Comparison of ENCODE assay signal across 10 mouse cellular contexts in genomic region chr2:36008071-36008470, GRCm38 (mm10). TPM values are rescaled to one million over a fixed set of nuclear protein-coding genes. Genes with fewer than 3 reads are reported as not detected.
A peak's percentile ranks its signal among the peaks of the same experiment; 100 is the strongest.
DNase-seq lines count a peak whose midpoint lies in the region; TF ChIP-seq lines count a peak whose summit lies in the region.
"Had no signal": no experiment of that assay in that cellular context is flagged by ENCODE, and none has a peak within 500 bp of the region (broad histone marks: within the 10 kb centered on the region; RNA-seq: fewer than 3 reads in every experiment).

No protein-coding gene starts in this region.

- intact Hi-C loops in heart, postnatal 10 days (cut with DNase I): loop anchor here (1.0 to 10.0 kb wide), 2 partner anchors 24 to 1327 kb away; no protein-coding TSS in a partner anchor

- DNase-seq in heart, postnatal 10 days: peak; percentile 64 to 82
- no peak for DNase-seq in heart, embryonic 10.5 days (ENCODE audit: low spot score)
- peak in 1 of 2 experiments; percentile 24 for DNase-seq in spleen, adult 2 months (ENCODE audit: low read depth in 1 of 2, low spot score in 2 of 2)
- DNase-seq in spleen, postnatal 14 days (ENCODE audit: low spot score in 2 of 2): no peak
- peak; percentile 72 for DNase-seq in forelimb bud, embryonic 11.5 days (ENCODE audit: low read depth, low spot score)
- peak; percentile 73 for DNase-seq in lung, postnatal 36 days
- DNase-seq in Muller cell, postnatal 12 days (ENCODE audit: inconsistent ontology term): no peak
- DNase-seq: liver, embryonic 13.5 days had no signal

- 33% methylated on average over 1 of the region's 1 CpGs for WGBS in heart, embryonic 10.5 days
- 11% methylated on average over 1 of the region's 1 CpGs for WGBS in spleen, adult 2 months

- no peaks in the 10 kb centered on the region for H3K9me3 ChIP-seq in heart, embryonic 10.5 days
- H3K9me3 ChIP-seq: embryonic facial prominence, embryonic 15.5 days; liver, embryonic 13.5 days had no signal

- no peaks in the 10 kb centered on the region for H3K36me3 ChIP-seq in heart, embryonic 10.5 days
- H3K36me3 ChIP-seq in spleen, adult 2 months (ENCODE audit: control insufficient read depth, insufficient read depth, low read length): no peaks in the 10 kb centered on the region
- H3K36me3 ChIP-seq: embryonic facial prominence, embryonic 15.5 days; liver, embryonic 13.5 days had no signal

- no peak overlapping the region for H3K4me3 ChIP-seq in heart, embryonic 10.5 days
- H3K4me3 ChIP-seq in spleen, adult 2 months (ENCODE audit: extremely low read depth, insufficient read depth, insufficient read length): no peak overlapping the region
- no peak overlapping the region for H3K4me3 ChIP-seq in bone marrow macrophage, adult 2 months (ENCODE audit: insufficient read depth, low read length)
- H3K4me3 ChIP-seq: embryonic facial prominence, embryonic 15.5 days; liver, embryonic 13.5 days had no signal

- H3K27me3 ChIP-seq in heart, embryonic 10.5 days (ENCODE audit: insufficient read depth, poor library complexity, severe bottlenecking): peaks cover 84% of the 10 kb centered on the region
- peaks cover 8% of the 10 kb centered on the region for H3K27me3 ChIP-seq in spleen, adult 2 months (ENCODE audit: control insufficient read depth, insufficient read depth, low read length)
- H3K27me3 ChIP-seq: embryonic facial prominence, embryonic 15.5 days had no signal

- no peak for TF ChIP-seq POLR2A in spleen, adult 2 months (IDR thresholded peaks at IDR 0.05; ENCODE audit: low read depth, low read length)
- no peak for TF ChIP-seq POLR2A in bone marrow macrophage, adult 2 months (IDR thresholded peaks at IDR 0.05; ENCODE audit: borderline replicate concordance, low read depth, low read length)

- peaks cover 27% of the 10 kb centered on the region for H3K4me1 ChIP-seq in heart, embryonic 10.5 days
- H3K4me1 ChIP-seq in spleen, adult 2 months (ENCODE audit: control insufficient read depth, insufficient read depth, insufficient read length): no peaks in the 10 kb centered on the region
- H3K4me1 ChIP-seq in bone marrow macrophage, adult 2 months (ENCODE audit: control insufficient read depth, insufficient read depth, low read length): no peaks in the 10 kb centered on the region

- H3K27ac ChIP-seq in heart, embryonic 10.5 days: no peak overlapping the region
- no peak overlapping the region for H3K27ac ChIP-seq in spleen, adult 2 months (ENCODE audit: insufficient read depth, low read length)
- H3K27ac ChIP-seq in bone marrow macrophage, adult 2 months (ENCODE audit: insufficient read depth, low read depth, low read length): no peak overlapping the region
- H3K27ac ChIP-seq: embryonic facial prominence, embryonic 15.5 days; liver, embryonic 13.5 days had no signal

- peak; percentile 62; the same call in 1 of the 2 replicates for TF ChIP-seq CTCF in spleen, adult 2 months (IDR thresholded peaks at IDR 0.05; ENCODE audit: extremely low read depth, insufficient read depth, insufficient read length, insufficient replicate concordance)
- TF ChIP-seq CTCF in bone marrow macrophage, adult 2 months (IDR thresholded peaks at IDR 0.05; ENCODE audit: low read depth, low read length): peak; percentile 29; the same call in 1 of the 2 replicates

RNA-seq across cellular contexts. Expression of gene Ttll11, which starts 28.4 kb away (rescaled TPM):
- total RNA-seq in heart, postnatal 10 days (2021): 1 to 10 TPM; 1.8 to 2.5 TPM
- polyA plus RNA-seq in heart, embryonic 10.5 days (2016; fragmentation: Nextera tagmentation; extraction: Ambion mirVana): 0.42 and 0.85 TPM in 2 replicates
- 1.3 and 2.0 TPM in 2 replicates for polyA plus RNA-seq in spleen, adult 2 months (2012; rRNA removed)
- polyA plus RNA-seq in bone marrow macrophage, adult 2 months (2012; ENCODE audit: insufficient read depth, insufficient read length, missing spikeins): not detected in 2 replicates

RNA-seq across cellular contexts. Expression of gene Ndufa8, which starts 41.1 kb away (rescaled TPM):
- total RNA-seq in heart, postnatal 10 days (2021): 100 to 1,000 TPM; 550 to 581 TPM
- polyA plus RNA-seq in heart, embryonic 10.5 days (2016; fragmentation: Nextera tagmentation; extraction: Ambion mirVana): 329 and 373 TPM in 2 replicates
- polyA plus RNA-seq in spleen, adult 2 months (2012; rRNA removed): 25.9 and 28.5 TPM in 2 replicates
- polyA plus RNA-seq in bone marrow macrophage, adult 2 months (2012; ENCODE audit: insufficient read depth, insufficient read length, missing spikeins): 86.4 and 92.4 TPM in 2 replicates

RNA-seq across cellular contexts. Expression of gene Morn5, which starts 41.2 kb away (rescaled TPM):
- total RNA-seq in heart, postnatal 10 days (2021): not detected
- polyA plus RNA-seq in heart, embryonic 10.5 days (2016; fragmentation: Nextera tagmentation; extraction: Ambion mirVana): not detected in 2 replicates
- polyA plus RNA-seq in spleen, adult 2 months (2012; rRNA removed): not detected in 2 replicates
- not detected in 2 replicates for polyA plus RNA-seq in bone marrow macrophage, adult 2 months (2012; ENCODE audit: insufficient read depth, insufficient read length, missing spikeins)
- polyA plus RNA-seq: liver, embryonic 13.5 days had no signal

Comparison
In these comparisons a context has a peak if more than half of its experiments do, and no peak if none do; other contexts are left out.
1. DNase-seq: peak in heart, postnatal 10 days (2 of 2), forelimb bud, embryonic 11.5 days (single experiment) and lung, postnatal 36 days (single experiment); none in heart, embryonic 10.5 days (single experiment), spleen, postnatal 14 days (0 of 2) and Muller cell, postnatal 12 days (single experiment).